Mouse (Mus musculus) embryonic facial prominence, embryonic 11.5 days (tissue): ENCODE results near the gene Olfr934. TPM values are rescaled to one million over a fixed set of nuclear protein-coding genes. Genes with fewer than 3 reads are reported as not detected.
A peak's percentile ranks its signal among the peaks of the same experiment; 100 is the strongest.

Experiments used
- ATAC-seq: fragments of 200-750 bp; cut with Nextera tagmentation; replicated peaks from 2 replicates; pipeline ENCODE4 v1.8.0; 2017; ENCODE audit warnings: low read depth; ENCODE audit not compliant: insufficient number of reproducible peaks, low FRiP score, low TSS enrichment
- DNase-seq: peaks from one replicate; pipeline ENCODE4 v3.0.0-alpha.2; 2015; ENCODE audit warnings: low spot score
- H3K27ac ChIP-seq: fragments of 300-500 bp; sonication (generic); replicated peaks from 2 replicates; pipeline ENCODE4 v1.5.1; 2014; ENCODE audit warnings: mild to moderate bottlenecking, low read depth, low read length, control low read depth
- H3K27me3 ChIP-seq: fragments of 300-500 bp; sonication (generic); 2 replicates; pipeline ENCODE4 v1.6.1; 2014; ENCODE audit warnings: mild to moderate bottlenecking, low read length, moderate library complexity, mixed read lengths; ENCODE audit not compliant: control insufficient read depth, insufficient read depth
- H3K36me3 ChIP-seq: fragments of 300-500 bp; sonication (generic); replicated peaks from 2 replicates; pipeline ENCODE4 v1.6.1; 2014; ENCODE audit warnings: low read depth, mild to moderate bottlenecking, low read length, moderate library complexity, mixed read lengths; ENCODE audit not compliant: control insufficient read depth, insufficient read depth
- H3K4me1 ChIP-seq: fragments of 300-500 bp; sonication (generic); 2 replicates; pipeline ENCODE4 v1.6.1; 2014; ENCODE audit warnings: low read length, mixed read lengths; ENCODE audit not compliant: control insufficient read depth, insufficient read depth
- H3K4me2 ChIP-seq: fragments of 300-500 bp; sonication (generic); 2 replicates; pipeline ENCODE4 v1.6.1; 2014; ENCODE audit warnings: low read depth, mild to moderate bottlenecking, control low read depth, low read length, moderate library complexity
- H3K4me3 ChIP-seq: fragments of 300-500 bp; sonication (generic); 2 replicates; pipeline ENCODE4 v1.5.1; 2014; ENCODE audit warnings: low read depth, low read length, control low read depth
- H3K9ac ChIP-seq: fragments of 300-500 bp; sonication (generic); replicated peaks from 2 replicates; pipeline ENCODE4 v1.6.1; 2014; ENCODE audit warnings: mild to moderate bottlenecking, control low read depth, low read length
- H3K9me3 ChIP-seq: fragments of 300-500 bp; sonication (generic); replicated peaks from 2 replicates; pipeline ENCODE4 v1.6.1; 2016; ENCODE audit warnings: mild to moderate bottlenecking, low read length, inconsistent platforms, mixed read lengths; ENCODE audit not compliant: control insufficient read depth
- WGBS: fragments of 180-500 bp; shearing (Covaris S2); extraction: QIAGEN DNeasy Blood & Tissue Kit; methylation state at CpG from one replicate; pipeline ENCODE4 v1.1.7; 2014; 5-methylcytosine and 5-hydroxymethylcytosine counted together
- polyA plus RNA-seq: library from polyadenylated mRNA; unstranded; fragments of >200 nt; fragmentation: Nextera tagmentation; extraction: Ambion mirVana; gene quantifications from 2 replicates; pipeline ENCODE4 v1.2.1, GENCODE M21; 2014

Olfr934 gene
- not detected in 2 replicates for polyA plus RNA-seq

DNA sequence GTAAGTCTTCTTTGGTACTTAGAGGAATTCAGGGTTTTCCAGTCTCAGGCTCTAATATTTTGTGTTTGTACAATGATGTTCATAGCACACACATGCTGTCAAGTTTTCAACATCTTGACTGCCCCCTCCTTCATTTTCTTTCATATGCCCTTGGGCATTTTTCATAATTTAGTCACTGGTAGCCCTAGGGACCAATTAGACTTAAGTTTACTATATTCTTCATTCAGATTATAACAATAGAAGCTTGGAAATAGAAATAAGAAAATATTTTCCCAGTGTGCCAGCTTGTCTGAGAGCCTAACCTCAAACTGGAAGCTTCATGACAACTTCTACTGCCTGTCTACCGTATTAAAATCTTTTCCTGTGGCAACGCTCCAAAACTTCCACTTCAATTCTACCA lies at the start of gene Olfr934:
Gene Olfr934, minus strand, starts transcription at position 101 of the 400 bp plus-strand sequence.
- Histone ChIP-seq H3K4me2 (no peak within 1 kb of the TSS), H3K4me1 (no peaks in the 10 kb centered on the region), H3K27me3 (no peaks in the 10 kb centered on the region), H3K27ac (no peak within 1 kb of the TSS), H3K4me3 (no peak within 1 kb of the TSS), H3K9me3 (no peaks in the 10 kb centered on the region), H3K36me3 (no peaks in the 10 kb centered on the region), H3K9ac (no peak within 1 kb of the TSS)
- 95% methylated on average over 2 of the region's 2 CpGs for WGBS
- DNase-seq, result no peak
- ATAC-seq, result no peak

DNA sequence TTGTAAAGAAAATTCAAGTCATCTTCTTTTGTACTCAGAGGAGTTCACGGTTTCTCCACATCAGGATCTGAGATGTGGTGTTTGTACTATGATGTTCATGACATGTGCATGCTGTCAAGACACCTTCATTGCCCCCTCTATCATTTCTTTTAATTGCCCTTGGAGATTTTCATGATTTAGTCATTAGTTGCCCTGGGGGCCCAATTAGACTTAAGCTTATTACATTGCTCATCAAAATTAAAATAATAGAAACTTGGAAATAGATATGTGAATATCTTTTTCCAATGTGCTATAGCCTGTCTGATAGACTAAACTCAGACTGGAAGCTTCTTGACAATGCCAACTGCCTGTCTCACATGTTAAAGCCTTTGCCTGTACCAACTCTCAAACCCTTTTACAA lies 35.2 kb upstream of the Olfr934 start, which contains the start of gene Olfr146:
Gene Olfr146, minus strand, starts transcription at position 101 of the 400 bp plus-strand sequence.
- ATAC-seq, result no peak
- WGBS, result 79% methylated on average over 1 of the region's 1 CpGs

DNA sequence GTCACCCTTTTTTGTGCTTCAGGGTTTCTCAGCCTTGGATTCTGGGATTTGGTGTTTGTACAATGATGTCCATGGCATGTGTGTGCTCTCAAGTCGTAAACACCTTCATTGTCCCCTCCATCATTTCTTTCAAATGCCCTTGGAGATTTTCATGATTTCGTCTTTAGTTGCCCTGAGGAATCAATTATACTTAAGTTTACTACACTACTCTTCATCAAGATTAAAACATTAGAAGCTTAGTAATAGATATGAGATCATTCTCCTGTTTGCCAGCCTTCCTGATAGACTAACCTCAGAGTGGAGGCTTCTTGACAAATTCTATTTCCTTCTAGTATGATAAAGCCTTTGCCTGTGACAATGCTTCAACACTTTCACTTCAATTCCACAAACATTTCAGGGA lies 11.5 kb upstream of the Olfr934 start, which contains the start of gene Olfr935:
Gene Olfr935, minus strand, starts transcription at position 101 of the 400 bp plus-strand sequence.
- H3K9me3 ChIP-seq, result no peaks in the 10 kb centered on the region
- H3K36me3 ChIP-seq, result no peaks in the 10 kb centered on the region
- H3K27me3 ChIP-seq, result no peaks in the 10 kb centered on the region
- no peak within 1 kb of the TSS for H3K9ac ChIP-seq
- no peak for ATAC-seq
- no peak for DNase-seq
- 73% methylated on average over 2 of the region's 2 CpGs for WGBS
- H3K4me3 ChIP-seq, result no peak within 1 kb of the TSS
- H3K4me2 ChIP-seq, result no peak within 1 kb of the TSS
- no peak within 1 kb of the TSS for H3K27ac ChIP-seq
- no peaks in the 10 kb centered on the region for H3K4me1 ChIP-seq

More for the DNA sequence above, 35.2 kb upstream of the Olfr934 start, which contains the start of gene Olfr146:
- H3K27ac ChIP-seq, result no peak within 1 kb of the TSS
- H3K36me3 ChIP-seq, result no peaks in the 10 kb centered on the region
- DNase-seq, result no peak
- no peak within 1 kb of the TSS for H3K4me2 ChIP-seq
- no peaks in the 10 kb centered on the region for H3K4me1 ChIP-seq
- no peak within 1 kb of the TSS for H3K9ac ChIP-seq
- H3K4me3 ChIP-seq, result no peak within 1 kb of the TSS
- H3K9me3 ChIP-seq, result no peaks in the 10 kb centered on the region
- no peaks in the 10 kb centered on the region for H3K27me3 ChIP-seq

DNA sequence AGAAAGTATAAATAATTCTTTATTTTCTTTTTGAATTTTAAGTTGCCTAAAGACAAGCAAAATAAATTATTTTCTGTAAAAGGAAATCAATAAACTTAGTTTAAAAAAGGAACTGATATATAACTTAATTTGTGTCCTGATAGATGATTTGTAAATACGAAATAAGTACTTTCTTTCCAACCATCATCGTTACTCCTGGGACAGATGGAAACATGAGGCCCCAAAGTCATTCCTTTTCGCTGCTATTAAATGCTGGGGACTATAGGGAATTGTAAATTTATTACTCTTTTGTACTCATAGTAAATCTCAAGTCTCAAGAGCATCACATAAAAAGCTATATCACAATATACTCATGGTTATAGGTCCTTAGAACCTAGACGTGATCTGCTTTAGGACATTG lies 16.1 kb downstream of the Olfr934 start, which contains the start of gene Olfr933:
Gene Olfr933, plus strand, starts transcription at position 301 of the 400 bp plus-strand sequence.
- DNase-seq, result no peak
- Histone ChIP-seq H3K27ac (no peak within 1 kb of the TSS), H3K9ac (no peak within 1 kb of the TSS), H3K4me3 (no peak within 1 kb of the TSS), H3K4me2 (no peak within 1 kb of the TSS), H3K27me3 (no peaks in the 10 kb centered on the region), H3K9me3 (no peaks in the 10 kb centered on the region), H3K4me1 (no peaks in the 10 kb centered on the region), H3K36me3 (no peaks in the 10 kb centered on the region)
- WGBS, result 87% methylated on average over 4 of the region's 4 CpGs
- ATAC-seq, result no peak

DNA sequence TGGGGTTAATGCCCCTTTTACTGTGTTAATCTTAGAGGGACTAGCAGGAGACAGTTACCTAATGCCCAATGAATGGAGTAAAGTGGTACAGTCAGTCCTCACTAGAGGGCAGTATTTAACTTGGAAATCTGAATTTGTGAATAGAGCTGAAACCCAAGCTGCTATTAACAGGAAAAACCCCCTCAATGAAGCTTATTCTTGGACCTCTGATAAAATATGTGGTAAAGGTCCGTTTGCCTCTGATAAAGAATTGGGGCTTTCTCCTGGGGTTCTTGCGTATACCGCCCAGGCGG lies 34.0 kb downstream of the Olfr934 start:
- Histone ChIP-seq H3K27ac (no peak overlapping the region), H3K9ac (no peak overlapping the region), H3K4me1 (no peaks in the 10 kb centered on the region), H3K27me3 (no peaks in the 10 kb centered on the region), H3K4me3 (no peak overlapping the region), H3K9me3 (no peaks in the 10 kb centered on the region), H3K36me3 (no peaks in the 10 kb centered on the region), H3K4me2 (no peak overlapping the region)
- 82% methylated on average over 4 of the region's 4 CpGs for WGBS
- peak; percentile 23 for DNase-seq
- ATAC-seq, result no peak

DNA sequence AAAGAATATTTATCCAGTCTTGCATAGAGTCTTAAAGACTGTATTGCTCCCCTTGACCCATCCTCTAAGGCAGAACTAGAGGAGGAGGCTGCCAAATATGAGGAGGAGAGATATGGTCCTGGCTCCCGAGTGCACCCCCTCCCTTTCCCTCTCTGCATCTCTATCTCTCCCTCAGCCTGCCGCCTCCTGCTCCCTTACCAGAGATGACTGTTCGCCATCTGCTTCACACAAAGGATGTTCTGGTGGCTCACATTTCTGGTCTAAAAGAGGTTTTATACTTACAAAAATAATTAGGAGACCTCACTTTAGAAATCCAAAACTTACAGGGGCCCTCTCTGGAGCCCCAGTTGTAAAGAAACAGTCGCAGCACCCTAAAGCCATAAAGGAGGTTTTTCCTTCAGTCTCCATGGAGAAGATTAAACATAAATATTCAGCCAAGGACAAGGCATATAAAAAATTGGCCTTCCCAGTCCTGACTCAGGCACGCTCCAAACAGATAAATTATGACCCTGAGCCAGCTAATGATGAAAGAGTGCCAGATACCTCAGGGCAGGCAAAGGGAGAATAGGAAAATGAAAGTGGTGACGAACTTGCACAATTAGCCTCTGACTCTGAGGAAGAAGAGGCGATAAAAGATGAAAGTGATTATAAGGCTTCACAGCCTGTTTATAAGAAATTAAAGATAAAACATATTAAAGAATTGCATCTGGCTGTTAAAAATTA lies 34.6 kb downstream of the Olfr934 start:
- 81% methylated on average over 7 of the region's 7 CpGs for WGBS

More for the DNA sequence above, 34.6 kb downstream of the Olfr934 start:
- no peaks in the 10 kb centered on the region for H3K4me1 ChIP-seq
- DNase-seq (no peak), ATAC-seq (no peak)
- no peak overlapping the region for H3K4me3 ChIP-seq
- H3K27ac ChIP-seq, result no peak overlapping the region
- H3K9me3 ChIP-seq, result no peaks in the 10 kb centered on the region
- H3K36me3 ChIP-seq, result no peaks in the 10 kb centered on the region
- H3K27me3 ChIP-seq, result no peaks in the 10 kb centered on the region
- H3K4me2 ChIP-seq, result no peak overlapping the region
- H3K9ac ChIP-seq, result no peak overlapping the region

Other genes with a start within 250 kb of the Olfr934 start
- gene Olfr920, start 236.0 kb downstream of the Olfr934 start, polyA plus RNA-seq, result not detected in 2 replicates
- not detected in 2 replicates for gene Olfr921, start 215.2 kb downstream of the Olfr934 start, polyA plus RNA-seq
- gene Olfr922, start 173.7 kb downstream of the Olfr934 start, polyA plus RNA-seq, result not detected in 2 replicates
- gene Olfr923, start 161.8 kb downstream of the Olfr934 start, polyA plus RNA-seq, result not detected in 2 replicates
- gene Olfr924, start 143.9 kb downstream of the Olfr934 start, polyA plus RNA-seq, result not detected in 2 replicates
- gene Olfr26, start 133.3 kb downstream of the Olfr934 start, polyA plus RNA-seq, result not detected in 2 replicates
- gene Olfr926, start 111.2 kb downstream of the Olfr934 start, polyA plus RNA-seq, result not detected in 2 replicates
- not detected in 2 replicates for gene Olfr930, start 58.5 kb downstream of the Olfr934 start, polyA plus RNA-seq
- gene Olfr933, start 16.0 kb downstream of the Olfr934 start, polyA plus RNA-seq, result not detected in 2 replicates
- gene Olfr935, start 11.4 kb upstream of the Olfr934 start, polyA plus RNA-seq, result not detected in 2 replicates
- not detected in 2 replicates for gene Olfr146, start 35.1 kb upstream of the Olfr934 start, polyA plus RNA-seq
- not detected in 2 replicates for gene Olfr937, start 76.6 kb upstream of the Olfr934 start, polyA plus RNA-seq
- not detected in 2 replicates for gene Olfr938, start 90.6 kb upstream of the Olfr934 start, polyA plus RNA-seq
- not detected in 2 replicates for gene Olfr27, start 139.8 kb upstream of the Olfr934 start, polyA plus RNA-seq
- not detected in 2 replicates for gene Olfr943, start 178.0 kb upstream of the Olfr934 start, polyA plus RNA-seq
- not detected in 2 replicates for gene Olfr944, start 213.6 kb upstream of the Olfr934 start, polyA plus RNA-seq